Mouse (Mus musculus): ENCODE measurements around the gene Adamtsl3.

- TF ChIP-seq EP300 (IDR thresholded peaks at IDR 0.05; ENCODE audit: insufficient read depth, low read depth, low read length) (no peak), POLR2A (IDR thresholded peaks at IDR 0.05; ENCODE audit: insufficient read depth, low read length) (no peak), CTCF (IDR thresholded peaks at IDR 0.05; ENCODE audit: low read depth, low read length) (no peak)
Observed at GRCm38 (mm10) chr7:82395239-82395638, 59.7 kb downstream of the Adamtsl3 start.

Data from ES-Bruce4 (cell line).